Mouse (Mus musculus) liver, embryonic 12.5 days (tissue): ENCODE measurements around the gene Sp7. TPM values are rescaled to one million over a fixed set of nuclear protein-coding genes. Genes with fewer than 3 reads are reported as not detected.

Experiments
- ATAC-seq: fragments of 200-750 bp; cut with Nextera tagmentation; 2 replicates; pipeline ENCODE4 v1.8.0; 2017; ENCODE audit warnings: moderate number of reproducible peaks, mild to moderate bottlenecking, moderate library complexity
- H3K27ac ChIP-seq: fragments of 300-500 bp; sonication (generic); 2 replicates; pipeline ENCODE4 v1.5.1; 2016; ENCODE audit warnings: mild to moderate bottlenecking
- H3K27me3 ChIP-seq: fragments of 300-500 bp; sonication (generic); replicated peaks from 2 replicates; pipeline ENCODE4 v1.6.1; 2016; ENCODE audit warnings: mild to moderate bottlenecking, moderate library complexity
- H3K36me3 ChIP-seq: fragments of 300-500 bp; sonication (generic); 2 replicates; pipeline ENCODE4 v1.6.1; 2016; ENCODE audit warnings: mild to moderate bottlenecking, moderate library complexity
- H3K4me1 ChIP-seq: fragments of 300-500 bp; sonication (generic); 2 replicates; pipeline ENCODE4 v1.6.1; 2016
- H3K4me2 ChIP-seq: fragments of 300-500 bp; sonication (generic); 2 replicates; pipeline ENCODE4 v1.6.1; 2016; ENCODE audit warnings: mild to moderate bottlenecking, moderate library complexity
- H3K4me3 ChIP-seq: fragments of 300-500 bp; sonication (generic); 2 replicates; pipeline ENCODE4 v1.5.1; 2016; ENCODE audit warnings: mild to moderate bottlenecking, moderate library complexity
- H3K9ac ChIP-seq: fragments of 300-500 bp; sonication (generic); 2 replicates; pipeline ENCODE4 v1.6.1; 2016; ENCODE audit warnings: mild to moderate bottlenecking, moderate library complexity
- H3K9me3 ChIP-seq: fragments of 300-500 bp; sonication (generic); replicated peaks from 2 replicates; pipeline ENCODE4 v1.6.1; 2016; ENCODE audit warnings: mild to moderate bottlenecking, moderate library complexity
- WGBS: fragments of 180-500 bp; shearing (Covaris S2); methylation state at CpG from one replicate; pipeline ENCODE4 v1.1.7; 2016; ENCODE audit not compliant: insufficient replicate concordance; 5-methylcytosine and 5-hydroxymethylcytosine counted together
- polyA plus RNA-seq: library from polyadenylated mRNA; unstranded; fragments of >200 nt; fragmentation: Nextera tagmentation; extraction: Ambion mirVana; gene quantifications from 2 replicates; pipeline ENCODE4 v1.2.1, GENCODE M21; 2016

Sp7 gene
- polyA plus RNA-seq, 1 experiment from 2014 or later = 0.37 TPM

DNA sequence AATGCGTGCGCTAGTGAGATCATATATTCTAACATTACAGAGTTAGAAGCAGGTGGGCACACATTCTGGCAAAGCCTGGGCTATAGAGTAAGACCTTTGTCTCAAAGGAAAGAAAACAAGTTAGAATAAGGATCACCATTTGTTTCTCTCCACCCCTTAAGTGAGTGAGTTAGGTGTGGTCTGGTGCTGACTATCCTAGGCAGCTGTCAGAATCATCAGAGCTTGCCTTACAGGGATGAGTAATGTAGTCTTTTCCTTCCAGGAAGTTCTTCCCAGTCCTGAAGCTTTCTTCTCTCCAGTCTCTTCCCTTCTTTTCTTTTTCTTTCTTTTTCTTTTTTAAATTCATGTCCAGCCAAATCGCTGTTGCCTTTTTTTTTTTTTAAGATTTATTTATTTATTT, 35.2 kb upstream of the Sp7 start:
- Histone ChIP-seq H3K4me2 (no peak overlapping the region), H3K9ac (no peak overlapping the region), H3K36me3 (peaks cover 3% of the 10 kb centered on the region; the same call in 1 of the 2 replicates), H3K9me3 (no peaks in the 10 kb centered on the region), H3K27me3 (no peaks in the 10 kb centered on the region), H3K27ac (0 out of 2 replicates have a peak overlapping the region, but pooled peaks have one; percentile 89), H3K4me1 (peaks cover 56% of the 10 kb centered on the region), H3K4me3 (no peak overlapping the region)
- WGBS = 98% methylated on average over 3 of the region's 3 CpGs
- ATAC-seq = no peak

- no peak overlapping the region for H3K9ac ChIP-seq
- H3K27me3 ChIP-seq = no peaks in the 10 kb centered on the region
- H3K4me3 ChIP-seq = no peak overlapping the region
- no peak overlapping the region for H3K4me2 ChIP-seq
- WGBS = 32% methylated on average over 2 of the region's 2 CpGs
- H3K9me3 ChIP-seq = no peaks in the 10 kb centered on the region
- H3K4me1 ChIP-seq = peaks cover 55% of the 10 kb centered on the region
- ATAC-seq = no peak
- H3K27ac ChIP-seq = peak overlapping the region; percentile 89
- no peaks in the 10 kb centered on the region for H3K36me3 ChIP-seq
Measured at GRCm38 (mm10) chr15:102401278-102401677, 34.3 kb upstream of the Sp7 start.

GRCm38 (mm10) chr15:102400476-102401045, 33.6 kb upstream of the Sp7 start:
- Histone ChIP-seq H3K9ac (peak overlapping the region; percentile 77; the same call in 1 of the 2 replicates), H3K4me3 (0 out of 2 replicates have a peak overlapping the region, but pooled peaks have one; percentile 69)

DNA sequence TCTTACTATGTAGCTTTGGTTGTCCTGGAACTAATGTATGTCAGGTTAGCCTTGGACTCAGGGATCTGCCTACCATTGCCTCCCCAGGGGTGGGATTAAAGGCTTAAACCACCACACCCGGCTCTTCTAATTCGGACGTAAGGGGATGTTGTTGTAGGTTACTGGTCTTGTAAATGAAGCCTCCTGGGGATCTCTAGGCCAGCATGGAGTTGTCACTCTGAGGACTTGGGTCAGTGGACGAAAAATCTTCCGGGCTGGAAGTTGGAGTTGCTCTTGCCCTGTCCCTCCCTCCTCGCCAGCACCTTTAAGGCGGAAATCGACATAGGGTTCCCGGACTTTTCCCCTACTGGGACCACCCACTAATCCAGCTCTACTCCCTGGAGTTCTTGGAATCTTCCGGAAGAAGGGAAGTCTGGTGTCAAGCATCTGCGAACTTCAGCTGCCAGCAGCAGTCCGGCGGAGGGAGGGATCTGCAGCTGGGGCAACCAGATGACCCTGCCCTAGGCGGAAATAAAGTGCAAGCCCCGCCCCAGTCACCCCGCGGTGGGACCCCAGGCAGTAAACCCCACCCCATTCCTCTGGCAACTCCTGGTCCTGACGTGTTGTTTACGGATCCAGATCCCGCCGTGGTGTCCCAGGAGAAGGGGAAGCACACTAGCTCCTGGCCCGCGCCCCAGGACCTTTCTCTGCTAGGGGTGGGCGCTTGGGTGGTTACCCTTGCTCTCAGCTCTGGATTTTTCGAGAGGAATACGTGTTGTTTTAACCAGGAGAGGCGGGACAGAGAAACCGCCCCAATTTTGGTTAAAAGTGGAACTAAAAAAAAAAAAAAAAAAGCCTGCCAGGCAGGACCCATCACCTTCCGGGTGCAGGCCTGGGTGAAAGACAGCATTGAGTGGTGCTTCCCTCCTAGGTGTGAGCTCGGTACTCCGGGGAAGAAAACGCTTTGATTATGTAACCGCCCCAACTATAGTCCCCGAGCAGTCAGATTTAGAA, 32.5 kb upstream of the Sp7 start:
- no peaks in the 10 kb centered on the region for H3K36me3 ChIP-seq
- peaks cover 67% of the 10 kb centered on the region for H3K4me1 ChIP-seq
- H3K9ac ChIP-seq = peak overlapping the region; percentile 77
- H3K4me2 ChIP-seq = peak overlapping the region; percentile 86
- H3K9me3 ChIP-seq = no peaks in the 10 kb centered on the region
- H3K27ac ChIP-seq = peak overlapping the region; percentile 89
- 3% methylated on average over 34 of the region's 34 CpGs for WGBS
- peak; percentile 79 for ATAC-seq
- H3K27me3 ChIP-seq = no peaks in the 10 kb centered on the region
- peak overlapping the region; percentile 69 for H3K4me3 ChIP-seq

More at GRCm38 (mm10) chr15:102400476-102401045, 33.6 kb upstream of the Sp7 start:
- 74% methylated on average over 10 of the region's 10 CpGs for whole genome bisulfite sequencing
- Histone ChIP-seq H3K4me2 (peak overlapping the region; percentile 86), H3K27ac (peak overlapping the region; percentile 89), H3K4me1 (peaks cover 62% of the 10 kb centered on the region), H3K27me3 (no peaks in the 10 kb centered on the region), H3K9me3 (no peaks in the 10 kb centered on the region), H3K36me3 (no peaks in the 10 kb centered on the region)
- ATAC-seq = no peak

- no peaks in the 10 kb centered on the region for H3K9me3 ChIP-seq
- H3K27me3 ChIP-seq = no peaks in the 10 kb centered on the region
- H3K4me2 ChIP-seq = peak overlapping the region; percentile 86
- H3K4me3 ChIP-seq = peak overlapping the region; percentile 69
- no peak for ATAC-seq
- peaks cover 69% of the 10 kb centered on the region for H3K4me1 ChIP-seq
- 48% methylated on average over 5 of the region's 5 CpGs for WGBS
- H3K9ac ChIP-seq = peak overlapping the region; percentile 77
- peak overlapping the region; percentile 89 for H3K27ac ChIP-seq
- H3K36me3 ChIP-seq = no peaks in the 10 kb centered on the region
Measured at GRCm38 (mm10) chr15:102398629-102399028, 31.6 kb upstream of the Sp7 start.

- H3K4me2 ChIP-seq = peak overlapping the region; percentile 37
- no peaks in the 10 kb centered on the region for H3K36me3 ChIP-seq
- 11% methylated on average over 3 of the region's 3 CpGs for WGBS
- H3K9ac ChIP-seq = peak overlapping the region; percentile 52; the same call in 1 of the 2 replicates
- H3K27me3 ChIP-seq = no peaks in the 10 kb centered on the region
- H3K9me3 ChIP-seq = no peaks in the 10 kb centered on the region
- H3K27ac ChIP-seq = peak overlapping the region; percentile 81
- ATAC-seq = peak; percentile 81
- peaks cover 66% of the 10 kb centered on the region for H3K4me1 ChIP-seq
- H3K4me3 ChIP-seq = no peak overlapping the region
Measured at GRCm38 (mm10) chr15:102395061-102395460, 28.1 kb upstream of the Sp7 start.

DNA sequence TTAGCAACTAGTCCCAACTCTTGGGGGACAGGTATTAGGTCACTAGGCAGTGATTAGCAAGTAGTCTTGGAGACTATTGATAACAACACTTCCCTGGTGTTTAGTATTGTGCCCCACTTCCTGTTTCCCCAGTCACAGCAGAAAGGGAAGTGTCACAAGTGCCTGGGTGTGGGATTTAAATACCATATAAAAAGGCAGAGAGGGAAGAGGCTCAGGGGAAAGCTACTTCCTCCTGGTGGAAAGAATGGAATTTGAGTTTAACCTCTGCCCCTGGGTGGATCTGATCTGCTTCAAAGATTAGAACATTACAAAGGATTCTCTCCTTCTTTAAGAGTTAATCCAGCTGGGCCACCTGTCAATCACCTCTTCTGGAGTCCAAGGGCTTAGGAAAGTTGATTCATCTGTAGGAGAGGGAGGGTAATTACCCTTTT, 26.6 kb upstream of the Sp7 start:
- Histone ChIP-seq H3K4me2 (no peak overlapping the region), H3K36me3 (no peaks in the 10 kb centered on the region), H3K9ac (no peak overlapping the region), H3K27ac (peak overlapping the region; percentile 81), H3K9me3 (no peaks in the 10 kb centered on the region), H3K4me3 (no peak overlapping the region), H3K4me1 (peaks cover 57% of the 10 kb centered on the region), H3K27me3 (no peaks in the 10 kb centered on the region)
- no peak for ATAC-seq

DNA sequence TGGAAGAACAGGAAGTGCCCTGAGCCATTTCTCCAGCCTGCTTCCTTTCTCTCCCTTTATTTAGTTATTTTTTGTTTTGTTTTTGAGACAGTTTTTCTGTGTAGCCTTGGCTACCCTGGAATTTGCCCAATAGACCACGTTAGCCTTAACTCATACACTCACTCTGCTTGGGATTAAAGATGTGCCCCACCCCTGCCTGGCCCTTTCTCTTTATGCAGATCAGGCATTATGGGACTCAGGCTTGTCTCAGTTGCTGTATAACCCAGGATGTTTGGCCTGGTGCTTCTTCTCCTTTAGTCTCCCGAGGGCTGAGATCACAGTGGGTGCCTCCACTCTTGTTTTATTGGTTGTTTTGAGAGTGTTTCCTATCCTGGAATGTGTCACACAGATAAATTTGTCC, 25.5 kb upstream of the Sp7 start:
- Histone ChIP-seq H3K4me1 (peaks cover 53% of the 10 kb centered on the region), H3K27me3 (no peaks in the 10 kb centered on the region), H3K9me3 (no peaks in the 10 kb centered on the region), H3K4me3 (no peak overlapping the region), H3K36me3 (no peaks in the 10 kb centered on the region), H3K27ac (peak overlapping the region; percentile 81), H3K9ac (no peak overlapping the region), H3K4me2 (no peak overlapping the region)
- WGBS = 39% methylated on average over 2 of the region's 2 CpGs
- ATAC-seq = no peak

DNA sequence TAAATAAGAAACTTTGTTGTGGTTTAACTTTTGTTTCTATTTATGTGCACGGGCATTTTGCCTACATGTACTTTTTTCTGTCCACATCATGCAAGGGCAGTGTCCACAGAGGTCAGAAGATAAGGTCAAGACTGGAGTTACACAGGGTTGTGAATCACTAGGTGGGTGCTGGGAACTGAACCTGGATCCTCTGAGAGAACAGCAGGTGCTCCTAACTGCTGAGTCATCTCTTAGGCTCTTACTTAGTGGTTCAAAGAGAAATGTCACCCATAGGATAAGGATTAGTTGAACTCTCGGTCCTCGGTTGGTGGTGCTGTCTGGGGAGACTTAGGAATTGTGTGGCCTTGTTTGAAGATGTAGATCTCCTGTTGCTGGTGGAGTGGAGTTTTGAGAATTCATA, 22.0 kb upstream of the Sp7 start:
- WGBS = 64% methylated on average over 3 of the region's 3 CpGs
- ATAC-seq = no peak
- H3K9ac ChIP-seq = no peak overlapping the region
- H3K27ac ChIP-seq = no peak overlapping the region
- no peaks in the 10 kb centered on the region for H3K36me3 ChIP-seq
- H3K4me1 ChIP-seq = peaks cover 34% of the 10 kb centered on the region
- no peaks in the 10 kb centered on the region for H3K27me3 ChIP-seq
- H3K9me3 ChIP-seq = no peaks in the 10 kb centered on the region
- H3K4me3 ChIP-seq = no peak overlapping the region
- H3K4me2 ChIP-seq = no peak overlapping the region

DNA sequence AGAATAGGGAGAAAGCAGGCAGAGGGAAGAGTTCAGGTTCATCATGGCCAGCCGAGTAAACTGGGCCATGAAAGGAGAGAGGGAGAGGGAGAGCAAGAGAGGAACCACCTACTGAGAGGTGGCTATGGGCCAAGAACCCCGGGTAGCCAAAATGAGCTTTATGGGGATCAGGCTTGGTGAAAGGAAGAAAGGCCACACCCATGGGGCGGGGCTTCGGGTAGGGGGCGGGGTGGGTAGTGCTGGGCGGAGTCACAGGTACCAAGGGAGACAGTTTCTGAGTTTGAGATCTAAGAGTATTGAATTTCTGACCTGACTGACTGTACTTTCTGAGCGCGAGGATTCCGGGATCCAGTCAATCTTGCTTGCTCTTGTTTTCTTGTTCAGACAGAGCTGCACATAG, 19.7 kb upstream of the Sp7 start:
- Histone ChIP-seq H3K36me3 (no peaks in the 10 kb centered on the region), H3K4me3 (no peak overlapping the region), H3K9ac (no peak overlapping the region), H3K27ac (no peak overlapping the region), H3K27me3 (no peaks in the 10 kb centered on the region), H3K4me1 (peaks cover 14% of the 10 kb centered on the region), H3K4me2 (peak overlapping the region; percentile 29; the same call in 1 of the 2 replicates), H3K9me3 (no peaks in the 10 kb centered on the region)
- 41% methylated on average over 9 of the region's 9 CpGs for WGBS
- ATAC-seq = peak; percentile 40; the same call in 1 of the 2 replicates

DNA sequence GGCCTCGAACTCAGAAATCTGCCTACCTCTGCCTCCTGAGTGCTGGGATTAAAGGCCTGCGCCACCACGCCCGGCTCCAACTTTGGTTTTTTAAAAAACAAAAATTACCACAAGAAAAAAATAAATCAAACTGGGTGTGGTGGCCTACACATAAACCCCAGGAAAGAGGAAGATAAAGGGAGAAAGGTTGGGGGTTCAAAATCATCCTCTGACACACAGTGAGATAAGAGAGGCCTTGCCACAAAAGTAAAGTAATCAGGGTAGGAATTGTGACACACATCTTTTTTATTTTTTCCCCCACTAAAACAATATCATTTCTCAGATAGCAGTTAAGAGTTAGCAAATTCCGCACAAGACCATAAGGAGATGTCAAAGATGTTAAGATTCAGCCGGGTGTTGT, 16.7 kb upstream of the Sp7 start:
- WGBS = 64% methylated on average over 6 of the region's 6 CpGs
- no peak overlapping the region for H3K9ac ChIP-seq
- ATAC-seq = no peak
- H3K4me2 ChIP-seq = no peak overlapping the region
- H3K36me3 ChIP-seq = no peaks in the 10 kb centered on the region
- peaks cover 13% of the 10 kb centered on the region for H3K4me1 ChIP-seq
- no peak overlapping the region for H3K4me3 ChIP-seq
- H3K9me3 ChIP-seq = no peaks in the 10 kb centered on the region
- peaks cover 5% of the 10 kb centered on the region; the same call in 1 of the 2 replicates for H3K27me3 ChIP-seq
- H3K27ac ChIP-seq = no peak overlapping the region

DNA sequence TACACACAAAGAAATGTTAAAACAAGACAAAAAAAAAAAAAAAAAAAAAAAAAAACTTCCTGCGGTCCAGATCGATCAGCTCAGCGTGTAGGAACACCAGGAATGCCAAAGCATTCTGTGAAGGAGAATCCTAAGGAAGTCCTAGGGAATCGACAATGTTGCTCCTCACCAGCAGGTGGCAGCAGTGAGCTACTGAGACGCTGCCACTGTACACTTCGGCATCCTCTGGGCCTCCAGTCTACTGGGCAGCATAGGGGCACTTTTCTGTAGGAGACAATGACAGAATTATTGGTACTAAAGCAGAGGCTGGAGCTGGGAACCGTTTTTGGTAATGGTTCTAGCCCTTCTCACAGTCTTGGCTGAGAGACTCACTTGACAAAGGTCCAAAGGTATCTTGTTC, 14.6 kb upstream of the Sp7 start:
- H3K4me3 ChIP-seq = no peak overlapping the region
- peaks cover 5% of the 10 kb centered on the region for H3K27me3 ChIP-seq
- no peak overlapping the region for H3K4me2 ChIP-seq
- peak; percentile 53; the same call in 1 of the 2 replicates for ATAC-seq
- no peaks in the 10 kb centered on the region for H3K36me3 ChIP-seq
- no peak overlapping the region for H3K9ac ChIP-seq
- no peaks in the 10 kb centered on the region for H3K9me3 ChIP-seq
- WGBS = under 1% methylated on average over 7 of the region's 7 CpGs
- H3K27ac ChIP-seq = no peak overlapping the region
- H3K4me1 ChIP-seq = peaks cover 28% of the 10 kb centered on the region
